Mouse (Mus musculus) heart, adult 2 months (tissue): ENCODE results near the gene Fam178b. TPM values are rescaled to one million over a fixed set of nuclear protein-coding genes. Genes with fewer than 3 reads are reported as not detected.

Source experiments
- DNase-seq, 2 experiments: peaks; one replicate each; pipeline ENCODE4 v3.0.0; 2021
- H3K27ac ChIP-seq: fragments of 200-600 bp; 2 replicates; pipeline ENCODE4 v1.8.1; 2022
- H3K27me3 ChIP-seq: fragments of 200-500 bp; 2 replicates; pipeline ENCODE4 v1.6.1; 2012; ENCODE audit warnings: mild to moderate bottlenecking, low read length, inconsistent platforms, mixed read lengths; ENCODE audit not compliant: control insufficient read depth, insufficient read depth
- H3K36me3 ChIP-seq: fragments of 200-500 bp; 2 replicates; pipeline ENCODE4 v1.6.1; 2012; ENCODE audit warnings: low read length, inconsistent platforms; ENCODE audit not compliant: control insufficient read depth, insufficient read depth
- H3K4me1 ChIP-seq: fragments of 200-500 bp; 2 replicates; pipeline ENCODE4 v1.6.1; 2011; ENCODE audit warnings: low read length; ENCODE audit not compliant: control insufficient read depth, insufficient read depth
- H3K4me3 ChIP-seq: fragments of 200-600 bp; 2 replicates; pipeline ENCODE4 v1.8.1; 2022
- H3K79me2 ChIP-seq: fragments of 200-500 bp; replicated peaks from 2 replicates; pipeline ENCODE4 v1.6.1; 2012; ENCODE audit warnings: mild to moderate bottlenecking, inconsistent platforms, low read length, moderate library complexity, mixed read lengths; ENCODE audit not compliant: control insufficient read depth, insufficient read depth
- H3K9ac ChIP-seq: fragments of 200-500 bp; 2 replicates; pipeline ENCODE4 v1.6.1; 2012; ENCODE audit warnings: low read depth, mild to moderate bottlenecking, control low read depth, inconsistent platforms, low read length, mixed read lengths
- CTCF ChIP-seq: fragments of 200-600 bp; IDR thresholded peaks from 2 replicates; pipeline ENCODE4 v1.8.1; 2022; ENCODE audit warnings: antibody characterized with exemption, mild to moderate bottlenecking, moderate library complexity
- EP300 ChIP-seq: fragments of 200-500 bp; IDR thresholded peaks from 2 replicates; pipeline ENCODE4 v1.6.1; 2011; ENCODE audit warnings: low read depth, low read length, control low read depth; ENCODE audit not compliant: insufficient read depth
- POLR2A ChIP-seq: fragments of 200-500 bp; IDR thresholded peaks from 2 replicates; pipeline ENCODE4 v1.6.1; 2011; ENCODE audit warnings: mild to moderate bottlenecking, low read depth, low read length, control low read depth; ENCODE audit not compliant: insufficient read depth
- WGBS: fragments of 180-500 bp; shearing (Covaris S2); methylation state at CpG from one replicate; pipeline ENCODE4 v1.1.7; 2018; 5-methylcytosine and 5-hydroxymethylcytosine counted together
- intact Hi-C: fragments of 180-260 bp; cut with DNase I; formaldehyde crosslinking; loops from one replicate; pipeline ENCODE4 v1.15.1; 2025
- polyA plus RNA-seq: library from polyadenylated mRNA; depleted of rRNA; stranded (reverse); fragments of >200 nt; gene quantifications from 2 replicates; pipeline ENCODE4 v1.2.3, GENCODE M21; 2012
- total RNA-seq, 2 experiments: library from RNA; stranded (reverse); gene quantifications; 2 replicates each; pipeline ENCODE4 v1.2.3; 2021

Fam178b gene
- total and polyA plus RNA-seq, 3 experiments, result 0.39 to 0.80 TPM; not detected in 1

GRCm38 (mm10) chr1:36709854-36710280 lies 26.9 kb upstream of the Fam178b start, which contains the start of gene 4933424G06Rik:
Gene 4933424G06Rik, plus strand, starts transcription at chr1:36710149.
- DNase-seq, result peak; percentile 98
- H3K36me3 ChIP-seq, result no peaks in the 10 kb centered on the region
- intact Hi-C loops, result loop anchor here (1.0 kb wide), 1 partner anchor 18 kb away; no protein-coding TSS in a partner anchor
- peaks cover 1% of the 10 kb centered on the region for H3K79me2 ChIP-seq
- H3K4me1 ChIP-seq, result peaks cover 9% of the 10 kb centered on the region
- TF ChIP-seq EP300 (peak; percentile 77; the same call in 1 of the 2 replicates), POLR2A (peak; percentile 76), CTCF (no peak)
- peak within 1 kb of the TSS; percentile 94 for H3K27ac ChIP-seq
- H3K27me3 ChIP-seq, result no peaks in the 10 kb centered on the region
- 0% methylated on average over 29 of the region's 29 CpGs for WGBS
- H3K4me3 ChIP-seq, result peak within 1 kb of the TSS; percentile 96
- H3K9ac ChIP-seq, result peak within 1 kb of the TSS; percentile 89

GRCm38 (mm10) chr1:36709055-36709853 lies 26.3 kb upstream of the Fam178b start:
- Histone ChIP-seq H3K4me1 (peaks cover 9% of the 10 kb centered on the region), H3K27ac (peak overlapping the region; percentile 94), H3K27me3 (no peaks in the 10 kb centered on the region), H3K9ac (peak overlapping the region; percentile 89), H3K36me3 (no peaks in the 10 kb centered on the region), H3K79me2 (peaks cover 1% of the 10 kb centered on the region), H3K4me3 (peak overlapping the region; percentile 96)
- TF ChIP-seq EP300, result no peak
- peak; percentile 62 for TF ChIP-seq CTCF
- WGBS, result under 1% methylated on average over 33 of the region's 33 CpGs
- intact Hi-C loops, result loop anchor here (1.0 kb wide), 1 partner anchor 17 kb away; no protein-coding TSS in a partner anchor
- DNase-seq, result peak in 1 of 2 experiments; percentile 40

- no peak overlapping the region; the same call in 1 of the 2 replicates for H3K27ac ChIP-seq
- H3K9ac ChIP-seq, result peak overlapping the region; percentile 89
- TF ChIP-seq POLR2A (no peak), EP300 (no peak), CTCF (no peak)
- H3K27me3 ChIP-seq, result no peaks in the 10 kb centered on the region
- no peak for DNase-seq
- WGBS, result 84% methylated on average over 1 of the region's 1 CpGs
- H3K4me1 ChIP-seq, result peaks cover 9% of the 10 kb centered on the region
- peak overlapping the region; percentile 96 for H3K4me3 ChIP-seq
- H3K79me2 ChIP-seq, result peaks cover 1% of the 10 kb centered on the region
- intact Hi-C loops, result loop anchor here (1.0 kb wide), 1 partner anchor 16 kb away; no protein-coding TSS in a partner anchor
- H3K36me3 ChIP-seq, result no peaks in the 10 kb centered on the region
Observed at GRCm38 (mm10) chr1:36708626-36709025, 25.6 kb upstream of the Fam178b start.

GRCm38 (mm10) chr1:36707797-36708196 lies 24.8 kb upstream of the Fam178b start:
- H3K9ac ChIP-seq, result no peak overlapping the region

GRCm38 (mm10) chr1:36707166-36707565 lies 24.2 kb upstream of the Fam178b start:
- Histone ChIP-seq H3K79me2 (peaks cover 1% of the 10 kb centered on the region), H3K9ac (no peak overlapping the region), H3K27me3 (no peaks in the 10 kb centered on the region), H3K36me3 (no peaks in the 10 kb centered on the region), H3K4me3 (no peak overlapping the region), H3K4me1 (peaks cover 9% of the 10 kb centered on the region), H3K27ac (no peak overlapping the region)
- TF ChIP-seq POLR2A (no peak), CTCF (no peak), EP300 (no peak)
- DNase-seq, result no peak
- WGBS, result 67% methylated on average over 2 of the region's 2 CpGs
- intact Hi-C loops, result no loop called here

More at GRCm38 (mm10) chr1:36707797-36708196, 24.8 kb upstream of the Fam178b start:
- no peak for DNase-seq
- Histone ChIP-seq H3K27ac (no peak overlapping the region), H3K4me1 (peaks cover 9% of the 10 kb centered on the region), H3K79me2 (peaks cover 1% of the 10 kb centered on the region), H3K36me3 (no peaks in the 10 kb centered on the region), H3K4me3 (no peak overlapping the region), H3K27me3 (no peaks in the 10 kb centered on the region)
- intact Hi-C loops, result no loop called here
- WGBS, result 79% methylated on average over 3 of the region's 3 CpGs
- TF ChIP-seq CTCF, result no peak
- TF ChIP-seq EP300, result no peak
- no peak for TF ChIP-seq POLR2A

GRCm38 (mm10) chr1:36697030-36697429 lies 14.0 kb upstream of the Fam178b start:
- Histone ChIP-seq H3K36me3 (no peaks in the 10 kb centered on the region; the same call in none of the 2 replicates), H3K27ac (no peak overlapping the region), H3K27me3 (no peaks in the 10 kb centered on the region), H3K4me3 (no peak overlapping the region), H3K4me1 (peaks cover 2% of the 10 kb centered on the region; the same call in 1 of the 2 replicates), H3K9ac (no peak overlapping the region), H3K79me2 (no peaks in the 10 kb centered on the region)
- intact Hi-C loops, result loop anchor here (10.0 kb wide), 1 partner anchor 342 kb away; no protein-coding TSS in a partner anchor
- TF ChIP-seq POLR2A, result no peak
- DNase-seq, result no peak
- WGBS, result 65% methylated on average over 5 of the region's 5 CpGs
